ENCODE assay signal across 8 mouse cellular contexts in genomic region chr8:89272381-89272815, GRCm38 (mm10).
DNase-seq lines count a peak whose midpoint lies in the region; ATAC-seq and TF ChIP-seq lines count a peak whose summit lies in the region.

No protein-coding gene starts in this region.

- peak; percentile 29 for DNase-seq in layer of hippocampus, adult 11-12 months (ENCODE audit: low spot score)
- DNase-seq in layer of hippocampus, adult 9-10 months (ENCODE audit: low spot score), result no peak
- peak; percentile 53 for DNase-seq in embryonic facial prominence, embryonic 11.5 days (ENCODE audit: low spot score)
- peak; percentile 21 for DNase-seq in heart, postnatal 4 days
- peak; percentile 17 to 18 for DNase-seq in left cerebral cortex, adult 2 months (ENCODE audit: extremely low spot score in 1 of 2, low spot score in 2 of 2)
- peak; percentile 14 to 24 for DNase-seq in lung, postnatal 4 days
- DNase-seq in yolk sac, embryonic 10.5 days (ENCODE audit: low spot score), result peak; percentile 9

- no peak for TF ChIP-seq CTCF in left cerebral cortex, adult 2 months (IDR thresholded peaks at IDR 0.05)

- intact Hi-C loops in left cerebral cortex, adult 2 months (cut with DNase I), result loop anchor here (5.0 kb wide), 1 partner anchor 230 kb away; the partner anchor contains the start of gene Sall1

- no peak for ATAC-seq in embryonic facial prominence, embryonic 11.5 days (replicated peaks; ENCODE audit: insufficient number of reproducible peaks, low FRiP score, low TSS enrichment, low read depth)
- no peak for ATAC-seq in megakaryocyte progenitor cell, adult 5-6 weeks (replicated peaks; ENCODE audit: poor library complexity)

- peaks cover 3% of the 10 kb centered on the region; the same call in 1 of the 2 replicates for H3K27me3 ChIP-seq in embryonic facial prominence, embryonic 11.5 days (ENCODE audit: control insufficient read depth, insufficient read depth, low read length)

- H3K4me1 ChIP-seq in embryonic facial prominence, embryonic 11.5 days (ENCODE audit: control insufficient read depth, insufficient read depth, low read length), result no peaks in the 10 kb centered on the region

- H3K4me2 ChIP-seq in embryonic facial prominence, embryonic 11.5 days (ENCODE audit: low read depth, low read length), result peak overlapping the region; percentile 59

- peak overlapping the region; percentile 47 for H3K9ac ChIP-seq in embryonic facial prominence, embryonic 11.5 days (replicated peaks; ENCODE audit: low read length)

- no peak overlapping the region for H3K27ac ChIP-seq in embryonic facial prominence, embryonic 11.5 days (replicated peaks; ENCODE audit: low read depth, low read length)
- no peak overlapping the region for H3K27ac ChIP-seq in left cerebral cortex, adult 2 months

- no peaks in the 10 kb centered on the region for H3K9me3 ChIP-seq in embryonic facial prominence, embryonic 11.5 days (replicated peaks; ENCODE audit: control insufficient read depth, low read length)

- H3K4me3 ChIP-seq in embryonic facial prominence, embryonic 11.5 days (ENCODE audit: low read depth, low read length), result peak overlapping the region; percentile 26
- peak overlapping the region; percentile 36 for H3K4me3 ChIP-seq in left cerebral cortex, adult 2 months

- no peaks in the 10 kb centered on the region for H3K36me3 ChIP-seq in embryonic facial prominence, embryonic 11.5 days (replicated peaks; ENCODE audit: control insufficient read depth, insufficient read depth, low read depth, low read length)

- 1% methylated on average over 28 of the region's 28 CpGs for WGBS in embryonic facial prominence, embryonic 11.5 days
